ENCODE assay signal across 20 mouse cellular contexts in the genomic region with DNA sequence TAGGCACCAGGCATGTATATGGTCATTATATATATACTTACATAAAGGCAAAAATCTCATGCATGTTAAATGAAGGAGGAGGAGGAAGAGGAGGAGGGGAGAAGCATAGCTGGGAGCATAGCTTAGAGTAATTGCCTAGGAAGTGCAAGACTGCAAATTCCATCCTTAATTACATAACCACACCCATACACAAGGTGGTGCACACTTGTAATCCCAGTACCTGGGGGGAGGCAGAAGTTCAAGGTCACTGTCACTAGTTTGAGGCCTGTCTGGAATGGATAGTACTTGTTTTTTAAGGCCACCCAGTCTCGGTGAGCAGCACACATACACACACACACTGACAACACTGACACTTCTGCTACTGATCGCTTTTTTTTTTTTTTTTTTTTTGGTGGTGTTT.
"Had no signal": no experiment of that assay in that cellular context is flagged by ENCODE, and none has a peak within 500 bp of the region (broad histone marks: within the 10 kb centered on the region; RNA-seq: fewer than 3 reads in every experiment).

No protein-coding gene starts in this region.

- H3K27ac ChIP-seq: left cerebral cortex, adult 2 months; limb, embryonic 12.5 days; limb, embryonic 15.5 days; liver, embryonic 14.5 days; macrophage; midbrain, embryonic 10.5 days; midbrain, embryonic 13.5 days; neural tube, embryonic 13.5 days; stomach, embryonic 15.5 days had no signal

- DNase-seq: kidney, adult 8-10 months; layer of hippocampus, postnatal 36 days; left cerebral cortex, postnatal 4 days; liver, postnatal 0 days; lung, embryonic 14.5 days; retina, postnatal 1 day; right cerebral cortex, postnatal 25 days; spleen, adult 18-20 months; thymus, postnatal 25 days had no signal

- H3K4me3 ChIP-seq: left cerebral cortex, adult 2 months; limb, embryonic 12.5 days; limb, embryonic 15.5 days; megakaryocyte, embryonic 14.5 days; midbrain, embryonic 10.5 days; midbrain, embryonic 13.5 days; myocyte; neural tube, embryonic 13.5 days; stomach, embryonic 15.5 days had no signal

- H3K27me3 ChIP-seq: limb, embryonic 12.5 days; limb, embryonic 15.5 days; neural tube, embryonic 13.5 days; stomach, embryonic 15.5 days had no signal

- H3K9me3 ChIP-seq: limb, embryonic 12.5 days; limb, embryonic 15.5 days; megakaryocyte, embryonic 14.5 days; midbrain, embryonic 10.5 days; midbrain, embryonic 13.5 days; neural tube, embryonic 13.5 days; stomach, embryonic 15.5 days had no signal

- H3K9ac ChIP-seq: limb, embryonic 12.5 days; limb, embryonic 15.5 days; liver, embryonic 14.5 days; liver, postnatal 0 days; lung, embryonic 14.5 days; midbrain, embryonic 13.5 days; neural tube, embryonic 13.5 days; stomach, embryonic 15.5 days had no signal

- H3K36me3 ChIP-seq: limb, embryonic 12.5 days; limb, embryonic 15.5 days; midbrain, embryonic 10.5 days; midbrain, embryonic 13.5 days; neural tube, embryonic 13.5 days; stomach, embryonic 15.5 days had no signal
